Mouse (Mus musculus) E14TG2a.4 (cell line): ENCODE results near the gene Malsu1.

ENCODE experiments used
- CTCF ChIP-seq: conservative IDR thresholded peaks from 2 replicates; pipeline ENCODE4 v1.5.1; 2014; ENCODE audit warnings: low read length
- NANOG ChIP-seq: IDR thresholded peaks from 2 replicates; pipeline ENCODE4 v1.6.1; 2014; ENCODE audit warnings: borderline replicate concordance, low read length, mixed read lengths
- POU5F1 ChIP-seq: IDR thresholded peaks from 2 replicates; pipeline ENCODE4 v1.6.1; 2014; ENCODE audit warnings: low read length, borderline replicate concordance

DNA sequence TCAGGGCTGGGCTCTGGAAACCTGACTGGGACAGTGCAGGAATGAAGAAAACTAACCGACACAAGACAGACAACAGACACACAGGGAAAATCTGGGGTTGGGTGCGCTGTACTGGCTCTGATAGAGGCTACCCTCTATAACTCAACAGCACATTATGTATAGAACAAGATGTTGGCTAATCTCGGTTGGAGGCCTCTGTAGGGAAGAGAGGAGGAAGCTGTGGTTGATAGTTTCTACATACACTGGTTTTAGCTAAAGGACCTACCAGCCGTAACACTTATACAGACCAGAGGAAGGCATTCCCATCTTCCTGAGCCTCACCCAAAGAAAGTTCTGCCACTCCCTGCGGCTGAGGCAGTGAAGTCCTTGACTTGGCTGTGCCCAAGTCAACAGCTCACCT lies 47.1 kb upstream of the Malsu1 start:
- TF ChIP-seq POU5F1 (no peak), CTCF (no peak), NANOG (no peak)
